In the genomic region with DNA sequence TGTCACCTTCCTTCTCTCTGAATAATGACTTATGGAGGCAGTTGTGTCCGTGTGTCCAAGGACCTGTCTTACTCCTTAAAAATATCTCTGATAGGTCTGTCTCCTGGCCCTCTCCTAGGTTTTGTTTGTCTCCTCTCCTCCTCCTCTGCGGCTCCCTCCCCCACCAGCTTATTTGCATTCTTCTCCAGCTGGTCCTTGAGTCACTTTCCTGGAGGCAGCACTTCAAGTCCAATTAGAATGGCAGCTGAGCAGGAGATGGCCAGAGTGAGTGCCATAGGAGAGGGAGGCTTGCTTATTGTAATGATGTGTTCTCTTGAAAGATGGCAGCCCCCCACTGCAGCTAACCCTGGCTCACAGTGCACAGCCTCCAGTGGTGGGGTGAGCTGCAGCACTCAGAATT, we compare ENCODE assay signal across 8 mouse cellular contexts. TPM values are rescaled to one million over a fixed set of nuclear protein-coding genes. Genes with fewer than 3 reads are reported as not detected.
DNase-seq lines count a peak whose midpoint lies in the region; ATAC-seq and TF ChIP-seq lines count a peak whose summit lies in the region.

No protein-coding gene starts in this region.

- peak; percentile 36 for DNase-seq in ZHBTc4 (ENCODE audit: low read depth, low spot score)
- peak; percentile 60 to 67 for DNase-seq in cerebellum, postnatal 36 days
- DNase-seq in lung, postnatal 14 days, result peak; percentile 25
- DNase-seq in urinary bladder, postnatal 36 days (ENCODE audit: low spot score in 2 of 2), result no peak
- DNase-seq in thymus, adult 2 months, result no peak
- no peak for DNase-seq in gastrocnemius, postnatal 14 days
- no peak for DNase-seq in gastrocnemius, adult 8-10 months (ENCODE audit: low spot score in 2 of 2)

- TF ChIP-seq CTCF in thymus, adult 2 months (IDR thresholded peaks at IDR 0.05; ENCODE audit: borderline replicate concordance, control insufficient read depth, extremely low read depth, insufficient read depth, low read length, poor library complexity), result no peak

- WGBS in hindbrain, embryonic 15.5 days, result 6% methylated on average over 2 of the region's 2 CpGs
- 93% methylated on average over 2 of the region's 2 CpGs for WGBS in thymus, adult 2 months

- no peaks in the 10 kb centered on the region for H3K27me3 ChIP-seq in hindbrain, embryonic 15.5 days
- H3K27me3 ChIP-seq in thymus, adult 2 months (ENCODE audit: control insufficient read depth, insufficient read depth, low read length), result no peaks in the 10 kb centered on the region

- ATAC-seq in hindbrain, embryonic 15.5 days (ENCODE audit: low FRiP score, low read depth), result peak; percentile 64

- H3K27ac ChIP-seq in hindbrain, embryonic 15.5 days (replicated peaks), result peak overlapping the region; percentile 56
- no peak overlapping the region for H3K27ac ChIP-seq in thymus, adult 2 months (ENCODE audit: control insufficient read depth, insufficient read depth, low read length)

- no peak overlapping the region for H3K4me3 ChIP-seq in hindbrain, embryonic 15.5 days
- H3K4me3 ChIP-seq in thymus, adult 2 months (ENCODE audit: control insufficient read depth, insufficient read depth, low read length), result no peak overlapping the region

- H3K9ac ChIP-seq in hindbrain, embryonic 15.5 days, result no peak overlapping the region

- intact Hi-C loops in gastrocnemius, postnatal 14 days (cut with DNase I; ENCODE audit: low total_unique reads), result no loop called here

- no peaks in the 10 kb centered on the region for H3K9me3 ChIP-seq in hindbrain, embryonic 15.5 days

- peaks cover 26% of the 10 kb centered on the region for H3K4me1 ChIP-seq in hindbrain, embryonic 15.5 days (replicated peaks)
- no peaks in the 10 kb centered on the region for H3K4me1 ChIP-seq in thymus, adult 2 months (replicated peaks; ENCODE audit: control insufficient read depth, insufficient read depth, low read length)

- H3K4me2 ChIP-seq in hindbrain, embryonic 15.5 days, result no peak overlapping the region

- H3K36me3 ChIP-seq in hindbrain, embryonic 15.5 days, result no peaks in the 10 kb centered on the region
- no peaks in the 10 kb centered on the region; the same call in 1 of the 2 replicates for H3K36me3 ChIP-seq in thymus, adult 2 months (ENCODE audit: control insufficient read depth, insufficient read depth, low read length)

- TF ChIP-seq POLR2A in thymus, adult 2 months (IDR thresholded peaks at IDR 0.05; ENCODE audit: control insufficient read depth, extremely low read depth, insufficient read depth, low read length, poor library complexity), result no peak

RNA-seq across cellular contexts. Expression of gene Hbp1, which starts 54.4 kb away (rescaled TPM):
- 47.1 and 48.2 TPM in 2 replicates for polyA plus RNA-seq in hindbrain, embryonic 15.5 days (2015; fragmentation: Nextera tagmentation; extraction: Ambion mirVana)
- polyA plus RNA-seq in thymus, adult 2 months (2012; rRNA removed), result 74.9 and 94.9 TPM in 2 replicates
- 10 to 100 TPM; 53.1 to 61.6 TPM for total RNA-seq in gastrocnemius, postnatal 14 days (2021)
- 10 to 100 TPM; 65.3 to 78.0 (median 69.0) TPM for total RNA-seq in gastrocnemius, adult 8-10 months (2022)

Comparison
In these comparisons a context has a peak if more than half of its experiments do, and no peak if none do; other contexts are left out.
1. DNase-seq: peak in ZHBTc4 (single experiment), cerebellum, postnatal 36 days (2 of 2) and lung, postnatal 14 days (single experiment); none in urinary bladder, postnatal 36 days (0 of 2), thymus, adult 2 months (single experiment), gastrocnemius, postnatal 14 days (single experiment) and gastrocnemius, adult 8-10 months (0 of 2).